Mouse (Mus musculus) E14TG2a.4 (cell line): ENCODE measurements around the gene Add2.

Source experiments
- CTCF ChIP-seq: conservative IDR thresholded peaks from 2 replicates; pipeline ENCODE4 v1.5.1; 2014; ENCODE audit warnings: low read length
- NANOG ChIP-seq: IDR thresholded peaks from 2 replicates; pipeline ENCODE4 v1.6.1; 2014; ENCODE audit warnings: borderline replicate concordance, low read length, mixed read lengths
- POU5F1 ChIP-seq: IDR thresholded peaks from 2 replicates; pipeline ENCODE4 v1.6.1; 2014; ENCODE audit warnings: low read length, borderline replicate concordance

DNA sequence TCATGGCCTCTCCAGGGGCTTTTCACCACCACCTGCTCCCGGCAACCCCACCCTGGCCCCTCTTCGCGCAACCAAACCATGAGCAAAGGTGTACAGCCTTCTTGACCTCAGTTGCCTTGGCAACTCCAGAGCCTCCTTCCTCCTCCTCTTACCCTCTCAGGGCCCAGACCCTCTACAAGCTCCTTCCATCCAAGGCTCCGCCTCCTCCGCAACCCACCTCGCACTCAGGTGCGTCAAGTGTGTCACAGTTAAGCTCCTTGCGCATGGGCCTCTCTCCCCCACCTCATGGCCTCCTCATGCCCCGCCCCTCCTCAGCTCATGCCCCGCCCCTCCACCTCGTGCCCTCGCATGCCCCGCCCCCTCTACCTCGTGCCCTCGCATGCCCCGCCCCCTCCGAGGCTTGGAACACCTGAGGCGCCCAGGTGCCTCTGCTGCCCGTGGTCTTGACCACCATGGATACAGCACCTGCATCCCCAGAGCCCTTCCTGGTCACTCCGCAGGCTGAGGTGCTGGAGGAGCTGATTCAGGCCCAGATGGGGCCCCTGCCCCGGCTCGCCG, 11.6 kb upstream of the Add2 start:
- TF ChIP-seq CTCF (no peak), POU5F1 (no peak), NANOG (no peak)
